Mouse (Mus musculus) T-cell, adult 2 months (primary cell): ENCODE measurements around the gene Insrr.
"Not testable (repeated sequence)": the region's sequence is repeated elsewhere in the genome, so short reads cannot be mapped to it uniquely, and the experiment has no call there.

Experiments used
- DNase-seq: peaks from one replicate; pipeline ENCODE4 v3.0.0; 2022; ENCODE audit warnings: low spot score

The Insrr gene

DNA sequence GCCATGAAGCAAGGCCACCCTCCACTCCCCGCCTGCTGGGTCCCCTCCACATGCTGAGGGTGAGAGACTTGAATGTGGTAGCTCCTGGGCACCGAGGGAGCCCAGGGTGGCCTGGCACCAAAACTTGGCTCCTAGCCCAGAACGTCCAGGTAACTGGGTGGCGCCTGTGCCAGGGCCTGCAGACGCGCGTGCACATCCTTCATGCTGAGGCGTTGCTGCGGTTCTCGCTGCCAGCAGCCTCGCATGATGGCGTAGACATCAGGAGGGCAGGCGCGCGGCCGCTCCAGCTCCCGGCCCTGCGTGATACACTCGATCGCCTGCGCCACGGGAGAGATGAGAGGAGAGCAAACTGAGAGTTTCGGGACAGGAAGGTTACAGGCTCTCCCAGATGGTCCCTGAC is 18.5 kb upstream of the Insrr start:
- DNase-seq, result no peak

DNA sequence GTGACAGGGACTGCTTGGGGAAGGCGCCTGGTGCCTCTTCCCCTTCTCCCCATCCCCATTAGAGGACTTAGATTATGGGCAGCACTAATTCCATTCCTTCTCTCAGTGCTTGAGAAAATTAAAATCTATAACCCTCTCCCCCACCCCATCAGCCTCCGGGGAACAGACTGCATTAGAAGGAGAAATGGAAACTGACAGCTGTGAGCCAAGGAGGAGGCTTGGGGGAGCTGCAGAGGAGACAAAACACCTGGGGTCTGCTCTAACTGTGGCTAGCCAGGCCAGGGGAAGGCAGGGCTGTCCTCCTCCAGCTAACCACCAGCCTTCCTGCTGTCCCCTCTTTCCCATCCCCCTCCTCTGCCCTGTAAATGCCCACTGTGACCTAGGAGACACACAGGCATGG is 17.7 kb upstream of the Insrr start:
- no peak for DNase-seq

DNA sequence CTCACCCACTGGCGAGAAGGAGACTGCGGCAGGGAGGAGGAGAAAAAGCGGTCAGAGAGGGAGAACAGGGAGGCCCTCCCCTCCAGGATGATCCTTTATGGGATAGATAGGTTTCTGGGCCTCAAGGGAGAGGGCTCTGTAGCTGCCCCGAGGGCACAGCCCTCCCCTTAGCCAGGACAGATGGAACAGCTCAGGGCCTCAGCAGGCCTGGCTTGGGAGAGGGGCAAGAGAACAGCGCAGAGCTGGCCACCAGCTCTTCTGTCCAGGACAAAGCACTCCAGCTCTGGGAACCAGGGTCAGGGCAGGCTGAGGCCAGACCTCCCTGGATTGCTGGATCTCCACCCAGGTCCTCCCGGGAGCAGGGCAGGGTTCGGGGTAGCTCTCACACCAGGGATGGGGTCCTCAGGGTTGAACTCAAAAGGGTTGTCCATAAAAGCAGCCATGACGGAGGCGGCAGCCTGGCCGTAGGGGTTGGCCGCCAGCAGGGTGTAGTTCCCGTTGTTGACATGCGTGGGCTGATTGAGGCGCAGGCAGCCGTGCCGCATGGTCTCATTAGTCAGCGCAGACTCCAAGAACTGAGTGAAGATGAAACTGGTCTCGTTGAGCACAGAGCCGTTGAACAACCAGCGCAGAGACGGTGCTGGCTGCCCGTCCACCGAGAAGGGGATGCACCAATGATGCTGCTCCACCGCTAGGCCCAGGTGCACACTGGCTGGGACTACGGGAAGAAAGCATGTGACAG is 13.3 kb upstream of the Insrr start:
- no peak for DNase-seq

DNA sequence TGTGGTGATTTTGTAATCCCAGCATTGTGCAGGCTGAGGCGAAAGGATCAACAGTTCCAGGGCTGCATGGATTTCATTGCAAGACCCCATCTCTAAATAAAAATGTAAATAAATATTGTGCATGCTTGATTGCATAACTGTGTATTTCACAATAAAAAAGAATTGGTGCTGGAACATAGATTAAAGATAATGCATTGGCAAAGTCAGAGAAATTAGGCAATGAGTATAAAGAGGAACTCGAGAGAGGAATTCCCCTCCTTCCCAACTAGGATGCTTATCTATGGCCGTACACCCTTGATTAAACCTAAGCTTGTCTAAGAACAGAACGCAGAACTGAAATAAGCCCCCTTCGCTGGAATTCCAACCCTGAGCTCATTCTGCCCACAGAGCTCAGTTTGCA is 11.6 kb upstream of the Insrr start:
- no peak for DNase-seq

DNA sequence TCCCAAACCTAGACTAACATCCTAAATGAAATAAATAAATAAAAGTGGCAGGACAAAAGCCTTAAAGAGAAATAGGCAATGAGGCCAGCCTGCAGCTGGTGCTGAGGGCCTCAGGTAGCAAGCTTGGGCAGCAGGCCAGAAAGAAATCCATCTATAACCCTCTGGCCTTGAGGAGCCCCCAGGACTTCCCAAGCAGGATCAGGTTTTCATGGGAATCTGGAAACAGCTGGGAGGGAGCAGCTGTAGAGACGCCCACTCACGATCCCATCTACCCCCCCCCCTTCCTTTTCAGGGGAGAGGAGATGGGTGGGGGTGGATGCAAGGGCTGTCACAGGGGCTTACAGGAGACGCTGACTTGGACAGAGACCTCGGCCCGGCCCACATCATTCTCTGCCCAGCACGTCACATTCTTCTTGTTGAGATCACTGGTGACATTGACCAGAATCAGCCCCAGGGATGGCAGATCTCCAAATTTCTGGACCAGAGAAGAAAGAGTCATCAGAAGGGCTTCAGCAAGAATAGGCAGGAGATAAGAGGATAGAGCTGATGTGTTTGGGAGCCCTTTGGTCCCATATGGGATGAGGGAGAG is 11.0 kb upstream of the Insrr start:
- no peak for DNase-seq

DNA sequence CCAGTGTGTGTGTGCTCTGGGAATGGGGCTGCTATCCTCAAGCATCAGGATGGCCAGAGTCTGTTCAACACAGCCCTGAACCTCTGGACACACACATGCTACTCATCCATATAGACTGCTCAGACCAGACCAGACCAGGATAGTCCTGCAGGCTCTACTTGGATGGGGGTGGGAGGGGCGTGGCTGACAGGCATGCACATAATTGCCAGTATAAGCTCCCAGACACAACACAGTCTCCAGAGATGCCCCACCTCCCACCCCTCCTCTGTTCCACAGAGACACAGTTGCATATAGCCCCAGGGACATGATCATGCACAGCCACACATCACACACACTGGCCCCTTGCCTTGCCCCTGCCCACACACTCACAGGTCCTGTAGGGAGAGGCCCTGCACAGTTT is 7.5 kb upstream of the Insrr start:
- DNase-seq, result no peak

DNA sequence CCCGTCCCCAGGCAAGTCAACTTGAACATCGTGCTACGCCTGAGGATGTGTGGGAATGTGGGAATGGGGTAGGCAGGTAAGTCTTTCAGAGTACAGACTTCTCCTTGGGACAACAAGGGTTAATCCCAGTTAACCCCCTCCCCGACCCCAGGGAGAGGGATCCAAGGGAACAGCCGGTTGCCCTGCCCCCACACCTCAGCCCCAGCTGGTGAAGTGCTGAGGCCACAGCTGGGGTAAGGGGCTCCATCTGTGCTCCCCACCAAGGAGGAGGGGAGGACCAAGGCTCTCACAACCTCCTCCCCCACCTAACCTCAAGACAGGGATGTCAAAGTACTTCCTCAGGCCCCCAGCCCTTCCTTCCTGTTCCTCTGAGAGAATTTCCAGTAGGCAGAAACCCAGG is 7.0 kb upstream of the Insrr start:
- no peak for DNase-seq

DNA sequence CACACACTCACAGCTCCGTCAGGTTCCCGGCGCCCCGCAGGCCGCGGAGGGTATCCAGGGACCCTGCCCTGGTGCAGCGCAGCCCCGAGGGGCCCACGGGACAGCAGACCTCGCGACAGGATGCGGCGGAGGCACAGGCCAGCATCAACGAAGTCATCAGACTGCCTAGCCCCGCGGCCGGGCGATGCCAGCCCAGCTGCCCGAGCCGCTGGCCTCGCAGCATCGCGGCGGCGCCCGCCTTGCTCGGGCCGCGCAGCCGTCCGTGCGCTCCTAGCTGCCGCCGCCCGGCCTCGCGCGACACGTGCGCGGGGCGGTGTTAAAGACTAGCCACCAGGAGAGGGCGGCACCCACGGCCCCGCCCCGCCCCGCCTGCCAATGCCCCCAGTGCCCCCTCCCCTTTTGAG is 1.8 kb upstream of the Insrr start, which contains the start of gene Ntrk1:
Ntrk1 (minus strand) TSS at position 241 of the 404 bp plus-strand sequence.
- no peak for DNase-seq

DNA sequence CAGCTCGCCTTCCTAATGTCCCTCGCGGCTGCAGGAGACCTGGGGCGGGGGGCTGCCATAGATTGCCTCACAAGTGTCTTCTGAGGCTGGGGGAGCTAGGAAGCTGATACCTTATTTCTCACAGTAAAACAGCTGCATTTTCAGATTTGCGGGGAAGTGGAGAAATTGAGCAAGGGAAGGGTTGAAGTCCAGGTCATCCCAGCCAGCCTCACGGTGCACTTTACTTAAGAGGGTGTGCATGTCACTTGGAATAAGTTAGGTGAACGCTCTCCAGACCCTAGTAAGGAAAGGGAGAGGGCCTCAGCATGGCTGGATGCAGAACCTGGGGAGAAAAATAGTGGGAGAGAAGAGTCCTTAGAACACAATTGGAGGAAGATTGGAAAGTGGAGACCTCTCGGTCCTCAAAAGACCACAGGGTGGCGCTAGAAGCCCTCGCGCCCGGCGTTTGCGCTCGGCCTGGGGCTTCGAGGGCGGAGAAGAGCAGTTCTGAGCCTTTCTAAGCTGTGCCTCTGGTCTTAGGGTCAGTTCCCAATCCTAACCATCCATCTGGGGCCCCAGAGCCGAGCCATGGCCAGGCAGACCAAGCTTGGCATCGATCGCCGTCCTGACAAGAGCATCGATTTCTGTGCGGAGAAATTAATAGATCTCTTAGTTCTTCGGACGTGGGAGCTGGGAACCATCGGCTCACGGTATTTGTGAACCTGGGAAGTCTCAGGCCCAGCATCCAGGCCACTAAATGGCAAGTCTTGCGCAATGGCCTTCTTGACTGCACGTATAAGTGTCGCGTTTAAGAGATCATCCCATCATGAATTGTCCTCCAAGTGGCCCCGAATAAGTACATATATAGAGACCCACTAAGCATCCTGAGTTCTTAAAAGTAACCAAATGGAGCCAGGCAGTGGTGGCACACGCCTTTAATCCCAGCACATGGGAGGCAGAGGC is 1.1 kb upstream of the Insrr start:
- DNase-seq, result peak; percentile 46

DNA sequence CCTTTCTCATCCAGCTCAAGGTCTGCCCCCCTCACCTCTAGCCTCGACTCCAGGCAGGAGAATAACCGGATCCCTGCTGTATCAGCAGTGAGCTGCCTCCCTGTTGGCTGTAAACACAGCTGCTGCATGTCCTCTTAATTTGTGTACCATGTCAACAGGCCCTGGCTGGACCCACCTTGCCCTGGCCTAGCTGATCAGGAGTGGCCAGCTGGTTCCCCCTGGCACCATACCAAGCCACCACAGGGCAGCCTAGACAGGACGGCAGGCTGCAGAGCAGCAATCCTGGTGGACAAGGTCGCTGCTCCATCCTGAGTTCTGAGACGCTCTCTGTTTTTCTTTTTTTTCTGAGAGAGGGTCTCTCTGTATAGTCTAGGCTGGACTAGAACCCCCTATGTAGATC is 4.9 kb downstream of the Insrr start:
- no peak for DNase-seq

DNA sequence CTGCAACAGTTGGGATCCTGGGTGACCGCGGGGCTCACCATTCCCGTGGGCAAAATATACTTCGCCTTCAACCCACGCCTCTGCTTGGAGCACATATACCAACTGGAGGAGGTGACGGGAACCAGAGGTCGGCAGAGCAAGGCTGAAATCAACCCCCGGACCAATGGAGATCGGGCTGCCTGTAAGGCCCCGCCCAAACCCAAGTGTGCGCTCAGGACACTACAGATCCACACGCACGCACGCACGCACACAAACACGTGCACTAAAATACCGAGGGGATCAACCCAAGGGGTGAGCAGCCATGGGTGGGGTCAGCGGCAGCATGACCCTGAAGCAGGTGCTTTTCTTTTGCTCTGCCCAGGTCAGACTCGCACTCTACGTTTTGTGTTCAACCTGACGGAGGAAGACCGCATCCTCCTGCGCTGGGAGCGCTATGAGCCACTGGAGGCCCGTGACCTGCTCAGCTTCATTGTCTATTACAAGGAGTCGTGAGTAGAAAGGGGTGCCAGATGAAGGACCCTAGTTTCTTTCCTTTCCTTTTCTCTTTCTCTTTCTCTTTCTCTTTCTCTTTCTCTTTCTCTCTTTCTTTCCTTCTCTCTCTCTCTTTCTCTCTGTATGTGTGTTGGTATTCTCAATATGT is 7.4 kb downstream of the Insrr start:
- DNase-seq, result no peak

DNA sequence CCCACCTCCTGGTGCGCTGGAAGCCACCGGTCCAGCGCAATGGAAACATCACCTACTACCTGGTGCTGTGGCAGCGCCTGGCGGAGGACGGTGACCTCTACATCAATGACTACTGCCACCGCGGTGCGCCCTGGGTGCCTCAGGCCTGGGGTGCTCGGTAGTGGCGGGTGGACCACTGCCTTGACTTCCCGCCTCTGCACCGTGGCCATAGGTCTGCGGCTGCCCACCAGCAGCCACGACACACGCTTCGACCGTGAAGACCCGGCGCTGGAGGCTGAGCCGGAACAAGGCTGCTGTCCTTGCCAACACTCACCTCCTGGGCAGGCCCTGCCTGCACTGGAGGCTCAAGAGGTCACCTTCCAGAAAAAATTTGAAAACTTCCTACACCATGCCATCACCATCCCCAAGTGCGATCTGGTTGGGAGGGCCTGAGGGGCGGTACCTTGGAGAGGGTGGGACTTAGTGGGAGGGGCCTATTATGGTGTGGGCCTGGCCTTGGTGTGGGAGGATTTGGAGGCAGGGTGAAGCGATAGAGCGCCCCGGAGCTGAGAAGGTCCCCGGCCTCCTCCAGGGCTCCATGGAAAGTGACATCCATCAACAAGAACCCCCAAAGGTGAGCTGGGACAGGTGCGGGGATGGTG is 12.7 kb downstream of the Insrr start:
- DNase-seq, result no peak

DNA sequence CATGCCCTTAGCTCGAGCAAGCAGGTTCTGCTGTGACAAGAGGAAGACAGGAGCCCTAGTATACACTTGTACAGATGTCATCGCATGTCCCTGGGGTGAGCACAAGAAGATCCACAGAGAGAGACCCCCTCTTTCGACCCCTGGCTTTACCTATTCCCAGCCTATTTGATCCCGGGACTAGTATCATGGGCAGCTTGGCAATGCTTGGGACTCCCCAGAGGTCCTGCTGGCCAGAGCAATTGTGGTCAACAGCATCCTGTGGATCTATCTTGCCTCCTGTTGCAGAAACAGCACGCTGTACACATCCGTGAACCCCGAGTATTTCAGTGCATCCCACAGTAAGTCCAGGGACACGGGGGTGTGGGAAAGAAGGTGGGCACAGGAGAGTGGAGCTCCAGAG is 14.5 kb downstream of the Insrr start:
- no peak for DNase-seq

DNA sequence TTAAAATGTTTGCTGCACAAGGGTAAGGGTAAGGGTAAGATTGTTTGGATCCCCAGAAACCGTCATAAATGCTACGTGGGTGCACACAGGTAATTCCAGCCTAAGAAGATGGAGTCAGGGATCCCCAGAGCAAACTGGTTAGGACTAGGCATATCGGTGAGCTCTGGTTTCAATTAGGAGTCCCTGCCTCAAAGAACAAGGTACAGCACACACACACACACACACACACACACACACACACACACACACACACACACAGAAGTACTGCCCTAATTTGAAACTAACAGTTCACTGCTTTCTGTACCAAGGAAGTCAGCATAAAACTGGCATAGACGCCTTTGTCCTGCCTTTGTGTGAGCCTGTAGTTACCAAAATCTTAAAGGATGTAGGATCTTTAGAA is 15.7 kb downstream of the Insrr start:
- no peak for DNase-seq

DNA sequence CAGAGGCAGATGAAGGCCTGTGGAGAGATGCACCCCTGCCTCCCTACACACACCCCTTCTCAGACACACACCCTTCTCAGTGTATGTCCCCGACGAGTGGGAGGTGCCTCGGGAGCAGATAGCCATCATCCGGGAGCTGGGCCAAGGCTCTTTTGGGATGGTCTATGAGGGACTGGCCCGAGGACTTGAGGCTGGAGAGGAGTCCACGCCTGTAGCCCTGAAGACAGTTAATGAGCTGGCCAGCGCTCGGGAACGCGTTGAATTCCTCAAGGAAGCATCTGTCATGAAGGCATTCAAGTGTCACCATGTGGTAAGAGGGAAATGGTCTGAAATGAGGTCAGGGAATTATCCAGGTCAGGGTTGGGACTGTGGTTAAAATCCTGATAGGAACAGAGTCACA is 16.1 kb downstream of the Insrr start:
- no peak for DNase-seq

DNA sequence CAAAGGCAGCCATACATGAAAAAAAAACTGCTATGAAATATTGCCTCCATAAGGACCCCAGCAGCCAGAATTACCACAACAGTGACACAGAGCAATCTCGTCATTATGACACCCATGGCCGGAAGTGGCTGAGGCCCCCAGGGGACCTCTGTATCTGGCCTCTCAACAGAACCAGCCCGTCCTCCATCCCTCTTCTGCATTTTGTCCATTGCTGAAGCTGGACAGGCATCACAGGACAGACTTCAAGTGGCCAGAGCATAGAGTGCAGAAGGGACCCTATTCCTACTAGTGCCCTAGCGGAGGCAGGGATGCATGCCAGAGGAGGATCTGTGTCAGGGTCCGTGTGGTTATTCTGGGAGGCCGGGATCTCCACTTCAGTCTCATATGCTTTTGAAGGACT is 19.4 kb downstream of the Insrr start:
- DNase-seq, result no peak

DNA sequence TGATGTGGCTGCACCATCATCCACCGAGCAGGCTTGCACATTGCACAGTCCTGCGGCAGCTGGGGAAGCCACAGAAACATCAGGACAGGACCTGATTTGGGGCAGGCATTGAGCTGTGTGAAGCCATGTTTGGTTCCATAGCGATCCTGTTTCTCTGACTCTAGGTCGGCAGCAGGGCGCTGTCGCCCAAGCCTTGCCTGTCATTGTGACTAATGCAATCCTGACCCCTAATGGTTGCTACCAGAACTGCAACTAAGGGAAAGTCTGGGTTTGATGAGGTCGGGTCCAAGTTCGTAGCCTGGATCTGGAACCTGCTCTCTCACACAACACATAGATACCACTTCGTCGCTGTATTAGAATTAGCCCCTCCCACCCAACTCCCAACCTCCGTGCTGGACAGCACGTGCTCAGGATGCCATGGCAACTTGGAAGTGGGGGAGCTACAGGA is 19.9 kb downstream of the Insrr start:
- peak; percentile 69 for DNase-seq

DNA sequence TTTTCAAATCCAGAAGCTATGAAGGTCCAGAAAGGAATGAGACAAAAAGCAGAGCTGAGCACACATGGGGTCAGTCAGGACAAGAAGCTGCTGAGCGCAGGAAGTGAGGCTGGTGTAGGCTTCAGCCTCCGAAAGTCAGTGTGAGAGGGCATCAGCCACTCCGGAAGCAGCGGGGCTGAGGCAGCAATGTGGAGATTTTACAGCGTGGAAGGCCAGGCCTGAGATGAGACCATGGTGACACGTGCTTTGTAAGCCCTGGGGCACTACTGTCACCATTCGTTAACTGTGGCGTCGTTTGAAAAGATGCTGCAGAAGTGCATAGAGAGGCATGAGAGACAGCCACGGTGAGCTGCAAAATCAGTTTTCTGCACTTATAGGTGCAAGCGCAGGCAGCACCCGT is 21.5 kb downstream of the Insrr start:
- DNase-seq, result no peak

DNA sequence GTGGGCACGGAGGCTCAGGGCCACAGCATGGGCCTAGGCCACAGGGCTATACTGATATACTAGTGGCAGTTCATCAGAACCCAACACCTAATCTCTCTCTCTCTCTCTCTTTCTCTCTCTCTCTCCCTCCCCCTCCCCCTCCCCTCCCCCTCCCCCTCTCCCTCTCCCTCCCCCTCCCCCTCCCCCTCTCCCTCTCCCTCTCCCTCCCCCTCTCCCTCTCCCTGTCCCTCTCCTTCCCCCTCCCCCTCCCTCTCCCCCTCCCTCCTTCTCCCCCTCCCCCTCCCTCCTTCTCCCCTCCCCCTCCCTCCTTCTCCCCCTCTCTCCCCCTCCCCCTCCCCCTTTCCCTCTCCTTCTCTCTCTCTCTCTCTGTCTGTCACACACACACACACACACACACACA is 27.5 kb downstream of the Insrr start, which contains the start of gene Pear1:
Pear1 (minus strand) TSS at position 101 of the 400 bp plus-strand sequence.
- not testable (repeated sequence) for DNase-seq

DNA sequence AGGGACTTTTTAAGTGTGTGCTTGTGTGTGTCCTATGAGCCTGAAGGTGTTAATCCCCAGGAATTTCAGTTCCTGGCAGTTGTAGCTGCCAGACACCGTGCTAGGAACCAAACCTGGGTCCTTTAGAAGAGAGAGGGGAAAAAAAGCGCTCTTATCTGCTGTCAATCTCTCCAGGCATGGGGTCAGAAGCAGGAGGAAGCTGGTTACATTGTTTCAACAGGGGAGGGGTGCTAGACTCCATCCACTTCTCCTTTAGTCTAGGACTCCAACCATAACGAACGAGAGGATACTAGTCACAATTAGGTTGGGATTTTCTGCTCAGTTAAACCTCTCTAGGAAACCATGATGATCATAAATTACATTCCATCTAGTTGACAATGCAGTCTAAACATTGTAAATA is 31.7 kb downstream of the Insrr start:
- DNase-seq, result no peak

DNA sequence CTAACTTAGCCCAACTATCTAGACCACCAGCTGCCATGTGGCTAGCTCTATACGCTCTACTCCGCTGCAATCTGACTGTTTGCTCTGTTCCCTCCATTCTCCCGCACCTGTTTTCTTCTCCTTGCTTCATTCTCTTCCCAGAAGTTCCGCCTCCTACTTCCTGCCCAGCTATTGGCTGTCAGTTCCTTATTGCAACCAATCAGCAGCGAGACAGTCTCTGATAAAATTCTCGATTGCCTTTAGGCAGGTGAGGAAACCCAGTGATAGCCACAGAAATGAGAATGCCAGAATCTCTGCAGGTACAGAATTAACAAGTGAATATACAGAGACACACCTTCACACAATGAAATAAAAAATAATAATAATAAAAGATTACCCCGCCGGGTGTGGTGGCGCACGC is 32.3 kb downstream of the Insrr start:
- no peak for DNase-seq
